Comparison of ENCODE assay signal across 8 mouse cellular contexts in the genomic region with DNA sequence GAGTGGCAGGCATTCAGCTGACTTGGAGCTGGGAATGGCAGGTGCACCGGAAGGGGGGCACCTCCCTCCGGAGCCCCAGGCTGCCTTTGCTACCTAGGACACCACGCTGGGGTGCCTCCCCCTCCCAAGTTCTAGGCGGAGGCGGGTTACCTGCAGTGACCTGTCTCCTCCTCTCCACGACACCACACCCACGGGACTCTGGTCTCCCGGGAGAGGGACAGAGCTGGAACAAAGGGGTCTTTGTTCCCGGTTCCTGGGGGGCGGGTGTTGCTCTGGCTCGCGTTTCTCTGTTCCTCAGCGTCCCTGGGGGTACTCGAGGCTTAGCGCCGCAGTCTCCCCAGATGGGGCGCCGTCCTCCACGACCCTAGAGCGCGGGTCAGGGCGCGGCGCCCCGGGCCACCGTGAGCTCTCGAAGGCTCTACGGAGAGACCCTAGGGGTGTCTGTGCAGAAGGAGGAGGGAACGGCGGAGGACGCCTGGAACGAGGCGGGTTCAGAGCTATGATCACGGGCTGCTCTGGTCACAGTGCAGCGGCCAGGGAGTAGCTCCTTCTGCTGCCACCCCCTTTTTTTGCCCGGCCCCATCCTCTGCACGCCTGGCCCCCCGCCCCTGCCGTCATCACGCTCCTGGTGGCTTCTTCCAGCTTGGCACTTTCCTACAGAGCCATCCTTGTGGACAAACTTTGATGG. TPM values are rescaled to one million over a fixed set of nuclear protein-coding genes. Genes with fewer than 3 reads are reported as not detected.
DNase-seq lines count a peak whose midpoint lies in the region; ATAC-seq lines count a peak whose summit lies in the region.

A gene (plus strand): TSS at position 617 of the 688 bp plus-strand sequence.

- no peak within 1 kb of the TSS for H3K9ac ChIP-seq in liver, embryonic 11.5 days (ENCODE audit: low read depth, low read length)
- H3K9ac ChIP-seq in stomach, embryonic 14.5 days (replicated peaks; ENCODE audit: low read depth, low read length), result no peak within 1 kb of the TSS

- peak within 1 kb of the TSS; percentile 71 for H3K4me2 ChIP-seq in liver, embryonic 11.5 days
- H3K4me2 ChIP-seq in stomach, embryonic 14.5 days (replicated peaks; ENCODE audit: low read depth, low read length), result peak within 1 kb of the TSS; percentile 64

- DNase-seq in cerebellum, adult 9-11 months, result no peak
- DNase-seq in liver, embryonic 11.5 days (ENCODE audit: low spot score), result peak; percentile 29
- no peak for DNase-seq in liver
- no peak for DNase-seq in gastrocnemius, postnatal 10 days

- no peaks in the 10 kb centered on the region for H3K36me3 ChIP-seq in liver, embryonic 11.5 days (ENCODE audit: control insufficient read depth, insufficient read depth, low read length)
- no peaks in the 10 kb centered on the region for H3K36me3 ChIP-seq in megakaryocyte, embryonic 14.5 days (replicated peaks; ENCODE audit: low read length)
- H3K36me3 ChIP-seq in stomach, embryonic 14.5 days (ENCODE audit: control insufficient read depth, insufficient read depth, low read length), result no peaks in the 10 kb centered on the region

- 3% methylated on average over 40 of the region's 40 CpGs for WGBS in liver, embryonic 11.5 days
- WGBS in stomach, embryonic 14.5 days, result 1% methylated on average over 39 of the region's 40 CpGs

- 0 out of 2 replicates have a peak, but pooled peaks have one; percentile 40 for ATAC-seq in cerebellum, adult (ENCODE audit: insufficient number of reproducible peaks, low FRiP score, low TSS enrichment)
- ATAC-seq in liver, embryonic 11.5 days (replicated peaks; ENCODE audit: low FRiP score), result 0 out of 2 replicates have a peak, but pooled peaks have one; percentile 41
- peak; percentile 40 for ATAC-seq in granulocyte monocyte progenitor cell, adult 5-6 weeks (replicated peaks; ENCODE audit: poor library complexity, severe bottlenecking)
- peak; percentile 79 for ATAC-seq in stomach, embryonic 14.5 days (ENCODE audit: insufficient number of reproducible peaks, insufficient read depth, low FRiP score, low read depth)

- H3K27me3 ChIP-seq in liver, embryonic 11.5 days (replicated peaks; ENCODE audit: control insufficient read depth, insufficient read depth, low read length), result peaks cover 38% of the 10 kb centered on the region
- peaks cover 36% of the 10 kb centered on the region for H3K27me3 ChIP-seq in megakaryocyte, embryonic 14.5 days (replicated peaks)
- peaks cover 14% of the 10 kb centered on the region; the same call in 1 of the 2 replicates for H3K27me3 ChIP-seq in stomach, embryonic 14.5 days (ENCODE audit: control insufficient read depth, insufficient read depth, low read length)

- H3K4me3 ChIP-seq in liver, embryonic 11.5 days (ENCODE audit: low read depth, low read length), result peak within 1 kb of the TSS; percentile 43
- H3K4me3 ChIP-seq in megakaryocyte, embryonic 14.5 days (replicated peaks), result peak within 1 kb of the TSS; percentile 88
- H3K4me3 ChIP-seq in stomach, embryonic 14.5 days (ENCODE audit: low read depth, low read length), result peak within 1 kb of the TSS; percentile 40

- H3K9me3 ChIP-seq in liver, embryonic 11.5 days (ENCODE audit: control insufficient read depth, low read length), result no peaks in the 10 kb centered on the region
- H3K9me3 ChIP-seq in megakaryocyte, embryonic 14.5 days, result no peaks in the 10 kb centered on the region; the same call in 1 of the 2 replicates
- H3K9me3 ChIP-seq in stomach, embryonic 14.5 days (ENCODE audit: control insufficient read depth, low read depth, low read length), result no peaks in the 10 kb centered on the region

- no peaks in the 10 kb centered on the region for H3K4me1 ChIP-seq in liver, embryonic 11.5 days (replicated peaks; ENCODE audit: control insufficient read depth, insufficient read depth, low read length)
- peaks cover 19% of the 10 kb centered on the region for H3K4me1 ChIP-seq in megakaryocyte, embryonic 14.5 days
- H3K4me1 ChIP-seq in stomach, embryonic 14.5 days (ENCODE audit: control insufficient read depth, insufficient read depth, low read length), result no peaks in the 10 kb centered on the region

- H3K27ac ChIP-seq in liver, embryonic 11.5 days (ENCODE audit: low read depth, low read length), result no peak within 1 kb of the TSS
- H3K27ac ChIP-seq in stomach, embryonic 14.5 days (ENCODE audit: low read length), result peak within 1 kb of the TSS; percentile 58; the same call in 1 of the 2 replicates

RNA-seq across cellular contexts. Expression of the gene that starts here (rescaled TPM):
- polyA plus RNA-seq in liver, embryonic 11.5 days (2014; fragmentation: Nextera tagmentation; extraction: Ambion mirVana), result 0.04 TPM in 1 of 2 replicates, not detected in the other
- total RNA-seq in granulocyte monocyte progenitor cell, adult 5-6 weeks (2014; fragmentation: Nextera tagmentation), result not detected in 2 replicates
- not detected in 2 replicates for total RNA-seq in granulocyte monocyte progenitor cell, adult 5-6 weeks (2017)
- not detected in 2 replicates for polyA plus RNA-seq in megakaryocyte, embryonic 14.5 days (2012; ENCODE audit: insufficient read depth, low replicate concordance)
- 0.90 and 1.3 TPM in 2 replicates for polyA plus RNA-seq in stomach, embryonic 14.5 days (2014; fragmentation: Nextera tagmentation; extraction: Ambion mirVana)
- total RNA-seq in gastrocnemius, postnatal 10 days (2021), result under 1 TPM; 0.07 to 0.18 TPM

Comparison
In these comparisons a context has a peak if more than half of its experiments do, and no peak if none do; other contexts are left out.
1. Peak in DNase-seq, ATAC-seq, H3K4me3 ChIP-seq and H3K4me2 ChIP-seq in liver, embryonic 11.5 days; RNA of the gene not detected or under 1 TPM.
2. Peak in ATAC-seq in granulocyte monocyte progenitor cell, adult 5-6 weeks; RNA of the gene not detected or under 1 TPM.